Mouse (Mus musculus) cortical plate, adult 2 months (tissue): Measurements from ENCODE around the gene Ptprh.

Experiments
- CTCF ChIP-seq: fragments of 200-500 bp; IDR thresholded peaks from 2 replicates; pipeline ENCODE4 v1.5.1; 2011; ENCODE audit warnings: mild to moderate bottlenecking, control low read depth, low read length; ENCODE audit not compliant: insufficient read depth; ENCODE audit errors: extremely low read depth
- POLR2A ChIP-seq: fragments of 200-500 bp; IDR thresholded peaks from 2 replicates; pipeline ENCODE4 v1.6.1; 2011; ENCODE audit warnings: mild to moderate bottlenecking, low read length, control low read depth; ENCODE audit not compliant: insufficient read depth; ENCODE audit errors: extremely low read depth

DNA sequence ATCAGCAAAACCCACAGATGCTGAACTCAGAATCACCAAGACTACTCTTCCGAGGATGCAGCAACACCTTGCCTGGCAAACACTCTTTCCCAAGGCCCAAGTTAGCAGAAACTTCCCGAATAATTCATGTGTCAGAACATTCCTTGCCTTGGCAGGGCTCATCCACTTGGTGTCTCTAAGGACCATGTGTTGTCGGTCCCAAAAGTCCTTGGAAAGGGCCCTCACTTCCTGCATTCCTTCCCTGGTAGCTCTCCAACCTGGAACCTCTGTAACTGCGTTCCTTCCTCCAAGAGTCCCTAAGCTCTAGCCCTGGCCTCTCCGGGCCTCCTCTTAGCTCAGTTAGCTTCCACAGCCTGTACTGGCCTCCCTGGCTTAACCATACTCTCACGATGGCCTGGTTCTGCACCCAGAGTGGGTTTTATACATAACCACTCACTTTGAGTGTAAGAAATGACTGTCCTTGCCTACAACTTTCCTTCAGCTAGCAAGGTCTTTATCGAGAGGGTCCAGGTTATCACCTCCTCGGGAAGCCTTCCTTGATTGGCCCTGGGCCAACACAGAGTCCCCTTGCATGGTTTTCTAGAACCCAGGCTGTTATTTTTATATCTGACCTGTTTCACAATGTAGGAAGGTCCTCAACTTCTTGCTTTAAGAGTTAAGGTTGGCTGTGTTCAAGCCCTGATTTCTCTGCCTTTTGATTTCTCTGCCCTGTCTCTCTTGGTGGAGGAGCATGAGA, 92.2 kb downstream of the Ptprh start:
- TF ChIP-seq CTCF (no peak), POLR2A (no peak)
